Mouse (Mus musculus): ENCODE results near the gene Adamtsl5. TPM values are rescaled to one million over a fixed set of nuclear protein-coding genes. Genes with fewer than 3 reads are reported as not detected.
"Not testable (repeated sequence)": the region's sequence is repeated elsewhere in the genome, so short reads cannot be mapped to it uniquely, and the experiment has no call there.

Adamtsl5 gene
- total RNA-seq, 2 experiments from 2014 or later, result 0.17 to 0.77 TPM

GRCm38 (mm10) chr10:80345929-80346328 is 2.3 kb downstream of the Adamtsl5 start:
- not testable (repeated sequence) for ATAC-seq (replicated peaks; ENCODE audit: low FRiP score, poor library complexity, severe bottlenecking)

DNA sequence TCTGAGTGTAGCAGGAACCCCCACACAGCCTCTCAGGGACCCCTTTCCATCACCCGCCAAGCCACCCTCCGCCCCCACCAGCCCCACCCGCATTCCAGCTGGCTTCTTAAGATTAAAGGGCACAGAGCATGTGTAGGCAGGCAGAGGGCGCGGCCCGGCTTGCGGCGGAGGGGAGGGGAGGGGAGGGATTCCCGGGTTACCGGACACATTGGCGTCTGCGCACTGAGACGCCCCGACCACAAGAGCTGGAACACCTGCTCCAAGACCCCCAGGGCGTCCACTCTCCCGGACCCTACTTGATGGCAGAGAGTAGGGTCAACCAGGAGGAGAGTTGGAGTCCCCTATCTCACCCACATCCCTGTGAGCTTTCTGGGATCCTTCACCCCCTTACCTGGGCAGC is 3.1 kb downstream of the Adamtsl5 start:
- peak; percentile 41 for ATAC-seq (replicated peaks; ENCODE audit: low FRiP score, poor library complexity, severe bottlenecking)

- peak; percentile 63 for ATAC-seq (replicated peaks; ENCODE audit: low FRiP score, poor library complexity, severe bottlenecking)
Measured at GRCm38 (mm10) chr10:80344131-80344661, 4.0 kb downstream of the Adamtsl5 start.

- peak; percentile 8; the same call in 1 of the 2 replicates for ATAC-seq (replicated peaks; ENCODE audit: low FRiP score, poor library complexity, severe bottlenecking)
Measured at GRCm38 (mm10) chr10:80343425-80343895, 4.8 kb downstream of the Adamtsl5 start.

DNA sequence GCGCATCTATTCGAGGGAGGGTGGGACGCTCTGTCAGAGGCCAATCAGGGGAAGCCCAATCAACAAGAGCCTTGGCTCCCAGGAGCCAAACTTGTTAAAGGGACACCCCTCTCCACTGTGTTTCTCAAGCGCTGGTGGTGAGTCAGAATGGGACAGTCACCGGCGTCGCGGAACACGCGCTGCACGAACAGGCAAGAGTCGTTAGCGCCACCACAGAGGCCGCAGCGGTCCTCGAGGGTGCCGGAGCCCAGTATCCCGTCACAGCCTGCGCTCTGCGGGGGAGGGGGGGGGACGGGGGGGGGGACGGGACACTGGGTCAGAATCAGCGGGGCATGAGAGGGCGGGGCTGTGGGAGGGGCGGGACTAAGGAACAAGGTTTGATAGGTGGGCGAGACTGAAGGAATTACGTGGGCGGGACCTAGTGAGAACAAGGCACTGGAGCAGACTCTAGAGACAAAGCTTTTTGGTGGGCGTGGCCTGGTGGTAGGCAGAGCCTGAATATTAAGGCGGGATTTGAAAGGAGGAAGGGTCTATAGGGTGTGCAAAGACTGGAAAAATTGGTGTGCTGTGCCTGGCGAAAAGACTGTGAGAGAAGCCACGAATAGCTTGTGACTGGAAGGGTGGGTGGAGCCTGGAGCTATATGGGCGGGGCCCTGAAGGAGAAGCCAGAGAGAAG is 5.3 kb downstream of the Adamtsl5 start:
- ATAC-seq (replicated peaks; ENCODE audit: low FRiP score, poor library complexity, severe bottlenecking), result peak; percentile 28; the same call in 1 of the 2 replicates

DNA sequence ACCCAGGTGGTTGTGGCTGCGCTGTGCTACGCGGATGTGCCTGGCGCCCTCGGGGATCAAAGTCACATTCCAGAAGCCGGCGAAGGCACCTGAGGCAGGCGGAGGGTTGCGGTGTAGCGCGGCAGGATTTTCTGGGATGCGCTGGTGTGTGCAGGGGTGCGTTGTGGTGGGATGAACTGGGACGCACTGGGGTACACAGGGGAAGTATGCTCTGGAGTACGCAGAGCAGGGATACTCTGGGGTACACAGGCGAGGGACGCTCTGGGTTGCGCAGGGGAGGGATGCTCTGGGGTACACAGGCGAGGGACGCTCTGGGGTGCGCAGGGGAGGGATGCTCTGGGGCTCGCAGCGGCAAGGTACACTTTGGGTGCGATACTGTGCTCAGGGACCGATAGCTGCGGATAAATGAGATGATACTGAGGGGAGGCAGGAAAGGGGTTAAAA is 5.9 kb downstream of the Adamtsl5 start:
- no peak for ATAC-seq (replicated peaks; ENCODE audit: low FRiP score, poor library complexity, severe bottlenecking)

- ATAC-seq (replicated peaks; ENCODE audit: low FRiP score, poor library complexity, severe bottlenecking), result no peak
Measured at GRCm38 (mm10) chr10:80341491-80342304, 6.5 kb downstream of the Adamtsl5 start.

DNA sequence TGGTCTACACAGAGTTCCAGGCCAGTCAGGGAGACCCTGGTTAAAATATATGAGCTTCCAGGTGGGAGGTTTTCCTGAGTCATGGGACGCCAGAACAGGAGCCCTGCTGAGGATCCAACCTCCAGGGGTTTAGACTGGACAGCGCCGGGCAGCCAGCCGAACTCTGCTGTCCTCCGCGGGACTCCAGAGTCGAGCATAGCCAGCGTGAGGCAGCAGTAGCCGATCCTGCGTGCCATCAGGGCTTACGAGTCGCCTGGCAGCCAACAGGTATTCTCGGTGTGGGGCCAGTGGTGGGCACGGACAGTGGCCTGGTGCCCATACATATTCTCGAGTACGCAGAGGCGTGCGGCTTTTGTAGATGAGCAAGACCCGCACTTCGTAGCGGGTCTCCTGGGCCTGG is 7.2 kb downstream of the Adamtsl5 start:
- no peak for ATAC-seq (replicated peaks; ENCODE audit: low FRiP score, poor library complexity, severe bottlenecking)

DNA sequence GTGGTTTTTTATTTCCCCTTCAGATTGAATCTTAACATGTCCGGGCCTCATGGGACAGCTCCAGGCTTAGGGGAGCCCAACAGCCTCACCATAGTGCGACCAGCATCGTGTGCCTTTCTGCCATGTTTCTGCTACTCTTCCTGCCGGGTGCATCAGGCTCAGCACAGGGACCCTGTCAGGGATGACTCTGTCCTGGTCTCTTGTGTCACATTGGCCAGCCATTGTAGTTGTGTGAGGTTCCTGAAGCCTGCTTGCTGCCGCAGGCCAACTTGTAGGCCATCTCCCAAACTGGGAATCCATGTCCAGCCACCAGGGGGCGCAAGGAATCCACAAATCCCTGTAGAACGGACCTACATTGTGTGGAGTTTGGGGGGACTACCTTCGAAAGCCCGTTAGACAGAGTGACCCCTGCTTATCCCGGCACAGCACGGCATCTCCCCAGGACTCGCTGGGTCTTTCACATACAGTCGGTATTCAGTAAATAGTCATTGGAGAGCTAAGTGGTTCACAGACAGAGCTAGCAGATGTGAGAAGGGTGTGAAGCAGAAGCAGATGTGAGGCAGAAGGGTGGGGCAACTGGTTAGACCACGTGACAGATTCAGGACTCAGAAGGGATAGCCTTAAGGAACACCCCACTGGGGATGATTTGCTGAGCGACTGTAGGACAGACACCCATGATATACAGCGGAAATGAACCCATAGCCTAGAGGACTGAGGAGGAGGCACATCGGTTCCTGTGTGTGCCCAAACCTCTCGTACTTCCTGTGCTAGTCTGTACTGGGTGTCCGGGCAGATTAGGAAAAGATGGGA is 8.1 kb downstream of the Adamtsl5 start:
- ATAC-seq (replicated peaks; ENCODE audit: low FRiP score, poor library complexity, severe bottlenecking), result peak; percentile 58

- ATAC-seq (replicated peaks; ENCODE audit: low FRiP score, poor library complexity, severe bottlenecking), result no peak
Measured at GRCm38 (mm10) chr10:80336263-80336662, 11.9 kb downstream of the Adamtsl5 start.

DNA sequence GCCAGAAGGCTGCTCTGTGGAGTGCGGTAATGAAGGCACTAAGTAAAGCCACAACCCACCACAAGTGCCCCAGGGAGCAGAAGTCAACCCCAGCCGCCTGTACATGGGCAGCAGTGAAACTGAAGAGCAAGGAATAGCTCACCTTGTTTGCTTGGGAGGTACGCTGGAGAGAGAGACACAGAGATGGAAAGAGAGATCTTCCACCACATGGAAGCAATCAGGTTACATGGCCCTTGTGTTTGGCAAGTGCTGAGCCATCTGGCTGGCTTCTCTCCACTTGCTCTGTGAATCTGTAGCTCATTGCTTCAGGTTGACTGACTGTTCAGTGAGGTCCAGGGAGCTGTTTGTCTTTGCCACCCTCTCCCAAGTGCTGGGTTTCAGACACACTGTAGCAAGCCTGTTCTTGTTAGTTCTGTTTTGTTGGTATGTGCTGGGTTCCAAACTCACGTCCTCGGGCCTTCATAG is 15.7 kb downstream of the Adamtsl5 start:
- no peak for ATAC-seq (replicated peaks; ENCODE audit: low FRiP score, poor library complexity, severe bottlenecking)

DNA sequence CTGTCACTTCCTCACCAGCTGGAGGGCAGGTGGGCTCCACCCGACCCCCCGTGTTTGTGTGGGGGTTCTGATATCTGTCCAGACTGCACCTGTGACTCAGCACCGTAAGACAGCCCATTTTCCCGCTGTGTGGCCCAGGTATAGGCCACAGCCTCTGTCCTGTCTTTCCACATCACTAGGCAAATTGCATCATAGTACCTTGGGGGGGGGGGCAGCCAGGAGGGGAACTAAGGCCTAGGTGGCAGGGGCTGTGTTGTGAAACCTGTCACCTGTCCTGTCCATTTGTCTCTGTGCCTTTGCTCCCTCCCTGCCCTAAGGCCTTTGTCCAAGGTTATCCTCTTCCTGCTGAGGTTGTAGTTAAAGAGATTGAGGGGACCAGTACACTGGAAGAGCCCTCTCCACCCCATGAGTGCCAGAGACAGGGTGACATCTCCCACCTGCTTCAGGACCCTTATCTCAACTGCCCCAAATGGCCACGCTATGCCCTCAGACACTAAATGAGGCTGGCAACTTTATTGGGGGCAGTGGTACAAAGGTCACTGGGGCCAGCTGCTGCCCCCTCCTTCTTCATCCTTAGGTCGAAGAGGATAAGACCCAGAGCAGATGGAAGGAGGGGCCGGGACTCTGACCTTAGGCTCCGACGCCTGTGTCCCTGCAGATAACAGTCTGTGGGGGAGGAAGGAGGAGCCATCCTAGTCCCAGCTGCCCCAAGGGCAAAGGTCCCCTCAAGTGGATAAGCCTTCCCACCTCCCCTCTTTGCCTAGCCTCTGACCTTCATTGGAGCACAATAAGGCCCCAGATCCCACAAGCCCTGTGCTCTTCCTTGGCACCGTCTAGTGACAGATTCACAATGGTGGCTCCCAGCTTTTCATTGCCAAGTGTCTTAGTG is 16.3 kb downstream of the Adamtsl5 start:
- ATAC-seq (replicated peaks; ENCODE audit: low FRiP score, poor library complexity, severe bottlenecking), result peak; percentile 78

GRCm38 (mm10) chr10:80330888-80331287 is 17.3 kb downstream of the Adamtsl5 start:
- ATAC-seq (replicated peaks; ENCODE audit: low FRiP score, poor library complexity, severe bottlenecking), result no peak

- ATAC-seq (replicated peaks; ENCODE audit: low FRiP score, poor library complexity, severe bottlenecking), result 0 out of 2 replicates have a peak, but pooled peaks have one; percentile 0
Measured at GRCm38 (mm10) chr10:80330084-80330483, 18.1 kb downstream of the Adamtsl5 start.

GRCm38 (mm10) chr10:80329273-80330081 is 18.7 kb downstream of the Adamtsl5 start, which contains the start of the genes Pcsk4 and Reep6:
Gene Pcsk4 (minus strand): TSS chr10:80329498.
Gene Reep6 (plus strand): TSS chr10:80329953.
- peak; percentile 74 for ATAC-seq (replicated peaks; ENCODE audit: low FRiP score, poor library complexity, severe bottlenecking)

- ATAC-seq (replicated peaks; ENCODE audit: low FRiP score, poor library complexity, severe bottlenecking), result no peak
Measured at GRCm38 (mm10) chr10:80325045-80325444, 23.2 kb downstream of the Adamtsl5 start.

GRCm38 (mm10) chr10:80324120-80325037 is 23.8 kb downstream of the Adamtsl5 start:
- ATAC-seq (replicated peaks; ENCODE audit: low FRiP score, poor library complexity, severe bottlenecking), result no peak
